Mouse (Mus musculus): ENCODE data around the gene Prss56. TPM values are rescaled to one million over a fixed set of nuclear protein-coding genes. Genes with fewer than 3 reads are reported as not detected.

Gene Prss56
- total and polyA plus RNA-seq, 2 experiments from 2014 or later: 0.31 to 0.46 TPM

DNA sequence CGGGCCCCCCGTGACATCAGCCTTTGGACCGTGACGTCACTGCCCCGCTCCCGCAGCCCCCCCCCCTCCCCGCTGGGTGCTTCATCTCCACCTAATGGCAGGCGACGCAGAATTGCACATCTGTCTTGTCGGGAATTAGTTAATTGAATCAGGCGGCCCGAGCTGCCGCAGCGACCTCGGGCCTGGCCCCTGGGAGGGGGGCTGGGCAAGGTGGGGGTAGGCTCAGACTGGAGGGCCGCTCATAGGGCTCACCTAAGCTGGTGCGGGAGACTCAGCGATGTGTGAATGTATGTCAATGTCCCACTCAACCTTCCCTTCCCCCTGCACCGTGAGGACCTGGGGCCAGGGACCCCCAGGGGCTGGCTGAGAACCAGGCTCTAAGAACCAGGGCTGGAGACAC is 12.7 kb upstream of the Prss56 start:
- Histone ChIP-seq H3K4me3 (ENCODE audit: low read length) (no peak overlapping the region), H3K4me1 (ENCODE audit: insufficient read depth, low read length) (no peaks in the 10 kb centered on the region), H3K27ac (no peak overlapping the region), H3K27me3 (ENCODE audit: insufficient read depth, low read length) (0 out of 2 replicates have a peak, but pooled peaks cover 4% of the 10 kb centered on the region), H3K9ac (replicated peaks; ENCODE audit: low read length) (no peak overlapping the region), H3K4me2 (ENCODE audit: low read depth, low read length) (0 out of 2 replicates have a peak overlapping the region, but pooled peaks have one; percentile 18), H3K36me3 (ENCODE audit: insufficient read depth, low read length) (no peaks in the 10 kb centered on the region), H3K9me3 (ENCODE audit: low read length) (no peaks in the 10 kb centered on the region)
- WGBS: 8% methylated on average over 17 of the region's 19 CpGs
- DNase-seq (ENCODE audit: low spot score): peak; percentile 27
- ATAC-seq: peak; percentile 43
- TF ChIP-seq CTCF (IDR thresholded peaks at IDR 0.05; ENCODE audit: low read depth): no peak

DNA sequence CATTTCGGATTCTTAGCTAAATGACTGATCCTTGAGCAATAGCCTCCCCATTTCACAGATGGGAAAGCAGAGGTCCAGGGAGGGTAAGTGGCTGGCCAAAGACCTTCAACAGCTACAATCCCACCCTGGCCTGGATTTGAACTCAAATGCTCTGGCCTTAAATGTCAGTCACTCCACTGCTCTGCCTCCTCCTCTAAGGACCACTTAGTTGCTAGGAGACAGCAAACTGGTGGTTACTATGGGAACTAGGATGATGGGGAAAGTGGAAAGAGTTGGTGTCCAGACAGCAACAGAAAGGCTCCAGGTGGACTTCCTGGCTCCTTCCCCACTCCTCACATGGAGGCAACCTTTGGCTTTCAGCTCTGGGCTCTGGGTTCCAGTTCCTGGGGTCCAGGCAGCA is 11.8 kb upstream of the Prss56 start:
- Histone ChIP-seq H3K4me3 (ENCODE audit: low read length) (no peak overlapping the region), H3K27ac (no peak overlapping the region), H3K27me3 (ENCODE audit: insufficient read depth, low read length) (0 out of 2 replicates have a peak, but pooled peaks cover 4% of the 10 kb centered on the region), H3K9ac (replicated peaks; ENCODE audit: low read length) (no peak overlapping the region), H3K4me2 (ENCODE audit: low read depth, low read length) (no peak overlapping the region), H3K4me1 (ENCODE audit: insufficient read depth, low read length) (peaks cover 5% of the 10 kb centered on the region), H3K36me3 (ENCODE audit: insufficient read depth, low read length) (no peaks in the 10 kb centered on the region), H3K9me3 (ENCODE audit: low read length) (no peaks in the 10 kb centered on the region)
- ATAC-seq (no peak), DNase-seq (ENCODE audit: low spot score) (peak; percentile 63)
- TF ChIP-seq CTCF (IDR thresholded peaks at IDR 0.05; ENCODE audit: low read depth): no peak
- WGBS: 87% methylated on average over 1 of the region's 1 CpGs

DNA sequence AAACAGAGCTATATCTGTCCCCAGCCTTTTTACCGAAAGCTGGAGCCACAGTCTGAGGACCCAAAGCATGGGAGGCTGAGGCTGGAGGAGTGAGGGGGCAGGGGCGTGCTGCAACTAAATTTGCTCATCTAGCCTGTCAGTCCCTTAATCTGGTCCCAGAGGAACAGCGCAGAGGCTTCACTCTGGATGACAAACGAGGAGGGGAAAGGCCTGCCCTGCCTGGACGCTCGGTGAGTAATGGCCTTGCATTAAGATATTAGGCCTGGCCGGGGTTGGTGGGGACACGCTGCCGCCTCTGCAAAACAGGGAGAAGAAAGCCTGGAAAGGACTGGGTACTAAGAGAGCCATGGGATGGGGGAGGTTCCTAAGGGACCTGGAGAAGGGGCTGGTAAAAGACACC is 10.8 kb upstream of the Prss56 start:
- ATAC-seq: no peak
- Histone ChIP-seq H3K9ac (replicated peaks; ENCODE audit: low read length) (no peak overlapping the region), H3K4me1 (ENCODE audit: insufficient read depth, low read length) (peaks cover 5% of the 10 kb centered on the region)

DNA sequence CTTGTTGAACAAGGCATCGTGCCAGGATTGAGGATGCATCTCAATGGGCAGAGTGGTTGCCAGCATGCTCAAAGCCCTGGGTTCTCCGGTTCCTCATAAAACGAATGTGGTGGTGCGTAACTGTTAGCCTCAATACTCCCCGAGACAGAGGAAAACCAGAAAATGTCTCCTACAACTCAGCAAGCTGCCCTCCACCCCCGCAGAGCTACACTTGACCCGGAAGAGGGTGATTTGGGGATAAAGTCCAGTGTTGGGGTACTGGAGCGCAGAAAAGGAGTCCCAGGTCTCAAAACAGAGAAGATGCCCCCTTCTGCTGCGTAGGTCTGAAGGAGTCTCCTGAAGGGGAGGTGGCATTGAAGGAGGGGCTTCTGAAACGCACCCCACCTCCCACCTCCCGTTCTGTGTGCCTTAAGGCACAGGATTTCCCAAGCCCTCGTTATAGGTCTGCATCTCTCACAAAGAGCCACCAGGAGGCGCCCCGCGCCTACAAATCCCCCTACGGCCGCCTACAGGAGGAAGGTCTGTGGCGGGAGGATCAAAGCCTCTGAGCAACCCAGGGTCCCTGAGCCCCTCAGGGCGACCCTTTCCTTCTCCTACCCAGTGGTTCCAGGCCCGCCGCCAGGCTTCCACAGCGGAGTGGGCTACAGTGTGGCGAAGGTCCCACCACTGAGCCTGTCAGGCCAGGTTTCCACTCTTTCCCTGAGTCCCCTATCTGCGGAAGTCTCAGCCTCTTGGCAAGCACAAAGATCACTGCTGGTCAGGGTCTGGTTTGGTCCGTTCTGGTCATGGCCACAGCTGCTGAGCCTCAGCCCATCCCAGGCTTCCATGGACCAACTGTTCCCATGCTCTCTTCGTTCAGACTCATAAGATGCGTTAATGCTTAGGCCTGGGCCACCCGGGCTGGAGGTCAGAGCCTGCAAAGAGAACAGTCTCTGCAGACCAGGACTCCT is 8.8 kb upstream of the Prss56 start:
- peak; percentile 72 for TF ChIP-seq CTCF (IDR thresholded peaks at IDR 0.05; ENCODE audit: low read depth)
- Histone ChIP-seq H3K9me3 (ENCODE audit: low read length) (no peaks in the 10 kb centered on the region), H3K4me1 (ENCODE audit: insufficient read depth, low read length) (peaks cover 5% of the 10 kb centered on the region), H3K4me2 (ENCODE audit: low read depth, low read length) (0 out of 2 replicates have a peak overlapping the region, but pooled peaks have one; percentile 16), H3K36me3 (ENCODE audit: insufficient read depth, low read length) (no peaks in the 10 kb centered on the region), H3K27me3 (ENCODE audit: insufficient read depth, low read length) (0 out of 2 replicates have a peak, but pooled peaks cover 4% of the 10 kb centered on the region), H3K9ac (replicated peaks; ENCODE audit: low read length) (no peak overlapping the region), H3K27ac (no peak overlapping the region), H3K4me3 (ENCODE audit: low read length) (no peak overlapping the region)
- ATAC-seq: peak; percentile 36; the same call in 1 of the 2 replicates
- DNase-seq (ENCODE audit: low spot score): peak; percentile 81
- WGBS: 24% methylated on average over 28 of the region's 28 CpGs

More for the DNA sequence above, 10.8 kb upstream of the Prss56 start:
- WGBS: 53% methylated on average over 9 of the region's 9 CpGs
- TF ChIP-seq CTCF (IDR thresholded peaks at IDR 0.05; ENCODE audit: low read depth): no peak
- 0 out of 2 replicates have a peak, but pooled peaks cover 4% of the 10 kb centered on the region for H3K27me3 ChIP-seq (ENCODE audit: insufficient read depth, low read length)
- H3K4me2 ChIP-seq (ENCODE audit: low read depth, low read length): no peak overlapping the region
- no peak for DNase-seq (ENCODE audit: low spot score)
- H3K36me3 ChIP-seq (ENCODE audit: insufficient read depth, low read length): no peaks in the 10 kb centered on the region
- H3K4me3 ChIP-seq (ENCODE audit: low read length): no peak overlapping the region
- no peak overlapping the region for H3K27ac ChIP-seq
- no peaks in the 10 kb centered on the region for H3K9me3 ChIP-seq (ENCODE audit: low read length)

- ATAC-seq (peak; percentile 76), DNase-seq (ENCODE audit: low spot score) (peak; percentile 87)
- Histone ChIP-seq H3K27ac (no peak overlapping the region), H3K36me3 (ENCODE audit: insufficient read depth, low read length) (no peaks in the 10 kb centered on the region), H3K4me2 (ENCODE audit: low read depth, low read length) (no peak overlapping the region), H3K27me3 (ENCODE audit: insufficient read depth, low read length) (0 out of 2 replicates have a peak, but pooled peaks cover 4% of the 10 kb centered on the region), H3K9ac (replicated peaks; ENCODE audit: low read length) (no peak overlapping the region), H3K4me1 (ENCODE audit: insufficient read depth, low read length) (peaks cover 5% of the 10 kb centered on the region), H3K4me3 (ENCODE audit: low read length) (no peak overlapping the region), H3K9me3 (ENCODE audit: low read length) (no peaks in the 10 kb centered on the region)
- peak; percentile 67 for TF ChIP-seq CTCF (IDR thresholded peaks at IDR 0.05; ENCODE audit: low read depth)
- WGBS: 8% methylated on average over 11 of the region's 11 CpGs
Observed at GRCm38 (mm10) chr1:87175852-87176292, 7.2 kb upstream of the Prss56 start.

DNA sequence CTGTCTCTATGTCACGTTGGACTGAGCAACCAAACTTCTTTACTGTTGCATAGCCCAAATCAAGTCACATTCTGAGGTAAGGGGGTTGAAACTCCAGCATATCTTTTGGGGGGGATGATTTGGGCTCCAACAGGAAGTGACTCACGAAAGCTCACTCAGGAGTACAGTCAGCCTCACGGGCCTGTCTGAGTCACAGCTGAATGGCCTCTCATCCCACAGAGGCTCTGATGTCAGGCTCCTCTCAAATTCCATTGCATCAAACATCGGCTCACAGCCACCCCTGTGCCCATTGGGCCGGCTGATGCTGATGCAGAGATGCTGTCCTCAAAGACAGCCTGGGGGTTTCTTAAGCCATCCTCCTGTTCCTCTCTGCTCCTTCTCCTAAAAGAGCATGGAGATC is 2.2 kb upstream of the Prss56 start:
- Histone ChIP-seq H3K9me3 (ENCODE audit: low read length) (no peaks in the 10 kb centered on the region), H3K27me3 (ENCODE audit: insufficient read depth, low read length) (peaks cover 9% of the 10 kb centered on the region; the same call in 1 of the 2 replicates), H3K4me2 (ENCODE audit: low read depth, low read length) (no peak overlapping the region), H3K27ac (no peak overlapping the region), H3K4me1 (ENCODE audit: insufficient read depth, low read length) (peaks cover 2% of the 10 kb centered on the region), H3K36me3 (ENCODE audit: insufficient read depth, low read length) (no peaks in the 10 kb centered on the region), H3K4me3 (ENCODE audit: low read length) (no peak overlapping the region), H3K9ac (replicated peaks; ENCODE audit: low read length) (no peak overlapping the region)
- WGBS: 63% methylated on average over 5 of the region's 5 CpGs
- TF ChIP-seq CTCF (IDR thresholded peaks at IDR 0.05; ENCODE audit: low read depth): no peak
- DNase-seq (ENCODE audit: low spot score) (no peak), ATAC-seq (no peak)

Measured in hindbrain, postnatal 0 days (tissue).